Mouse (Mus musculus) thymus, adult 2 months (tissue): Measurements from ENCODE around the gene Aimp2.

Source experiments
- CTCF ChIP-seq: fragments of 200-500 bp; IDR thresholded peaks from 2 replicates; pipeline ENCODE4 v1.5.1; 2012; ENCODE audit warnings: mild to moderate bottlenecking, control low read depth, low read length, moderate library complexity, borderline replicate concordance; ENCODE audit not compliant: control insufficient read depth, poor library complexity, insufficient read depth; ENCODE audit errors: extremely low read depth
- POLR2A ChIP-seq: fragments of 200-500 bp; IDR thresholded peaks from 2 replicates; pipeline ENCODE4 v1.6.1; 2012; ENCODE audit warnings: mild to moderate bottlenecking, low read length, control low read depth, moderate library complexity; ENCODE audit not compliant: control insufficient read depth, poor library complexity, insufficient read depth; ENCODE audit errors: extremely low read depth

DNA sequence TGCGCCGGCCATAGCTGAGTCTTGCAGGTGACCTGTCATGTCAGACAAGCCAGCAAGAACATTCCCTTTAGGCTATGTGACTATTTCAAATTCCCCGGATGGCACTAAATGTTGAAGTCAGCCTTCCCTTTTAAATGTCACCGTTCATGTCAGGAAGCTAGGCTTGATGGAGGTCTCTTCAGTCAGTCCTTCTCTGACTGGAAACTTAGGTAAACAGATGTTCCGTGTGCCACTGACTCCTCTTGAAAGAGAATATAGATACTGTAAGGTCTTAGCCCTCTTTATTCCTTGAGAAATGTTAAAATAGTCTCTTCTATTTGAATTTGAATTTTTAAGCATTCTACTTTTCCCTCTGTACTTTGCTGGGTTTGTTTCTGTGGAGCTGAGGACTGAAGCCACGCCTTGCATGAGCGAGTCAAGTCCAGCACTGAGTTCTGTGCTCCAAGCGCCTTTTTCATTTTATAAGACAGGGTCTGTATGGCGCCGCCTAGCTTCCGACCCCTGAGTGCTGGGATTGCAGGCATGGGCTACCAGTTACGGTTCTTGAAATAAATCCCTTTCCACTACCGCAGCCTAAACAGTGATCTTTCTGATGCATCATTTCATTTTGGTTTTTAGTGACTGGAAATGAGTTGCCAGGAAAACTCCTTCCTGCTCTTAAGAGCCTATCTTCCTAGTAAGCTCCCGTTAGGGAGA lies 11.9 kb downstream of the Aimp2 start, which contains the start of gene Ankrd61:
- TF ChIP-seq CTCF (no peak), POLR2A (no peak)
